Mouse (Mus musculus) frontal cortex, postnatal 14 days (tissue): ENCODE results near the gene Gpr149.

Experiments used
- DNase-seq, 2 experiments: peaks; one replicate each; pipeline ENCODE4 v3.0.0; 2022; ENCODE audit warnings: low spot score in 2 of 2

The Gpr149 gene

GRCm38 (mm10) chr3:62604973-62605372 lies at the start of gene Gpr149:
TSS of gene Gpr149 (minus strand) at chr3:62605140.
- DNase-seq = no peak

GRCm38 (mm10) chr3:62650551-62650950 lies 45.6 kb upstream of the Gpr149 start:
- no peak for DNase-seq

DNA sequence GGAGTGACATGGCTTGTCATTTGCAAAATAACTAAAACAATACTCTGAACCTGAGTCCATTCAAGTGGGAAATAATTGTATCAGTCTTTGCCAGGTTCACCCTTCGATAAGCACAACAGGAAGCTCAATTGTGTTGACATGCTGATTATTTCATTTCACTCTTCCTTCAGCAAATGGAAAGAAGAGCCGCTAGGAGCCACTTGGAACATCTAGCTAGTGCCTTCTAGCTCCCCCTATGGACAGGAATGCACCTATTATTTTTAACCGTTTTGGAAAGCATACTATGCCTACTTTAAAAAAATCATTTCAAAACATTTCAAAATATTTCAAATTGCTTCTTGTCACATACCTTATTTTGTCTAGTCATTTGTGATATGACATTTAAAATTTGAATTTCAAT lies 5.9 kb upstream of the Gpr149 start:
- no peak for DNase-seq

GRCm38 (mm10) chr3:62605931-62606330 lies 991 bp upstream of the Gpr149 start:
- DNase-seq = no peak

GRCm38 (mm10) chr3:62604047-62604391 lies 921 bp downstream of the Gpr149 start:
- no peak for DNase-seq

DNA sequence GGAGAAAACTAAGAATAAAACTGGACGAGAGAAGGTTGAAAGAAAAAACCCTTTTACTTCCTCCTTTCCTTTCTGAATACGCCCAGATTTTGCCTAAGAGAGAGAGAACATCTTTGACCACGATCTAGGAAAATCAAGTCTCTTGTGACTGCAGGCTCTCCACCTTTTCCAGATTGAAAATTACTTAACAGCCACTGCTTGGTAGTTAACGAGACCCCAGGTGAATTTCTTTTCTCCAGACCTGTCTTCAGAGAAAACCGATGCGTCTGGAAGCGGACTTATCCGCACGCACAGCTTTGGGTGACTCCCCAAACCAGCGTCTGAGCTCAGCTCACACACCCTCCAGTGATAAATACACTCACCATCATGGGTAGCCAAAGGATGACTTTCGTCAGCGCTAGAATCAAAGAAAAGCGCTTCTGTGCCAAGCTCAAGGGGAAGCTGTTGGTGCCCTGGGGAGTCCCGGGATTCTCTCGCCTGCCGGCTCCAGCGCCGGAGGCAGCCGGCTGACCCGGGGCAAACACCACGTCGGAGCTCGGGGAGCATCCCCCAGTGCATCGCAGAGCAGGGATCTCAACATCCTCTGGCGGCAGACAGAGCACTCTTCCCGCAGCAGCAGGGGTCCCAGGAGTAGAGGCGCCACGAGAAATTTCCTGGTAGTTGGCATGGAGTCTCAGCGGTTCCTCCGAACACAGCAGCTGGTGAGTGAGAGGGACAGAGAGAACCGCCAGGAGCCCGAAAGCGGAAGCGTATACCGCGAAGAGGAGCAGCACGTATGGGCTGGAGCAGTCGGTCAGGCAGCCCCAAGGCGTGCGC lies 1.5 kb downstream of the Gpr149 start:
- peak in 1 of 2 experiments; percentile 9 for DNase-seq

- no peak for DNase-seq
Measured at GRCm38 (mm10) chr3:62602466-62602865, 2.5 kb downstream of the Gpr149 start.

GRCm38 (mm10) chr3:62594842-62595241 lies 10.1 kb downstream of the Gpr149 start:
- DNase-seq = no peak

DNA sequence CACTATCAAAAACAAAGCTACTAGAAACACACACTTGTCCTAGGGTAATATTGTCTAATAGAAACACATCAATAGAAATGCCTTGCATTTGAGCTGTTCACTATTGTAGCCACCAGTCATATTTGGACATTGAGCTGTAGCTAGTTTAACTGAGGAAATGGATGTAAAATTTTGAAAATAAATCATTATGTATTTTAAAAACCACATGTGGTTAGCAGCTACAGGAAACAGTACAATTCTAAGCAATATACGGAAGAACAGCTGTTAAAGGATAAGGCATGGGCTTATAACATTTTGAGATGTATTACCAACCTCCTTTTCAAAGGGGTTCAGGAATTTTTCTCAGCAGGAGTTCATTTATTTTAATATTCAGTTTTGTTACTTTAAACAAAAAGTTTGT lies 19.9 kb downstream of the Gpr149 start:
- no peak for DNase-seq

- DNase-seq = no peak
Measured at GRCm38 (mm10) chr3:62527593-62527992, 77.3 kb downstream of the Gpr149 start.

GRCm38 (mm10) chr3:62527160-62527559 lies 77.8 kb downstream of the Gpr149 start:
- DNase-seq = no peak

GRCm38 (mm10) chr3:62507206-62507647 lies 97.7 kb downstream of the Gpr149 start:
- DNase-seq = no peak

DNA sequence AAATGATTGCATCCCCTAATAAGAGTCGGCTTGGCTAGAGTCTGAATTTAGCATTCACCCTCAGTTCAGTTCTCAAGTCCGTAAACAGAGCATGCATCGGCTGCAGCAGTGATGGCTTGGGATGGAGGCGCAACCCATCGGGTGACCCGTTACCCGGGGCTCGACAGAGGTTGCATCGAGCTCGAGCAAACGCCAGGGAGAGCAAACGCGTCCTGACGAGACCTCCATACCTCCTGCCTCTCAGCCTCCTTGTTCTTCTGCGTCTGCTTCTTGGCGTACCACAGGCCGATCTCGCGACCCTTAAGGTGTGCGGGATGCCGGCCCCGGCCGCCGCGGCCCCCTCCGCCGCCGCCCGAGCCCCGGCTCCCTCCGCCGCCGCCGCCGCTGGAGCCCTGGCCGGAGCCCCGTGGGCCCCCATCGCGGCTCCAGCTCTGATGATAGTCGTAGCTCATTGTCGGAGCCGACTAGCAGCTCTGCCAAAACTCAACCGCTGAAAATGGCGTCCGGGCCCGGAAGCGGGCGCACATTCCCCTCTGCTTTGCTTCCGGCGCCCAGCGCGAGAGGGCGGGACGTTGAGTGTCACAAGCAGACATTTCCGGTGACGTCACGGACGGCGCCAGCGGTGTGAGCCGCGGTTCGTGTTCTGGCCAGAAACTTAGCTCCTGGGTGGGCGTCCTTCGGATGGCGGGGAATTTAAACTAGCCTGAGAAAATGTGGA lies 98.3 kb downstream of the Gpr149 start, which contains the start of gene Dhx36:
Gene Dhx36, minus strand, starts transcription at position 517 of the 718 bp plus-strand sequence.
- peak; percentile 96 to 98 for DNase-seq

DNA sequence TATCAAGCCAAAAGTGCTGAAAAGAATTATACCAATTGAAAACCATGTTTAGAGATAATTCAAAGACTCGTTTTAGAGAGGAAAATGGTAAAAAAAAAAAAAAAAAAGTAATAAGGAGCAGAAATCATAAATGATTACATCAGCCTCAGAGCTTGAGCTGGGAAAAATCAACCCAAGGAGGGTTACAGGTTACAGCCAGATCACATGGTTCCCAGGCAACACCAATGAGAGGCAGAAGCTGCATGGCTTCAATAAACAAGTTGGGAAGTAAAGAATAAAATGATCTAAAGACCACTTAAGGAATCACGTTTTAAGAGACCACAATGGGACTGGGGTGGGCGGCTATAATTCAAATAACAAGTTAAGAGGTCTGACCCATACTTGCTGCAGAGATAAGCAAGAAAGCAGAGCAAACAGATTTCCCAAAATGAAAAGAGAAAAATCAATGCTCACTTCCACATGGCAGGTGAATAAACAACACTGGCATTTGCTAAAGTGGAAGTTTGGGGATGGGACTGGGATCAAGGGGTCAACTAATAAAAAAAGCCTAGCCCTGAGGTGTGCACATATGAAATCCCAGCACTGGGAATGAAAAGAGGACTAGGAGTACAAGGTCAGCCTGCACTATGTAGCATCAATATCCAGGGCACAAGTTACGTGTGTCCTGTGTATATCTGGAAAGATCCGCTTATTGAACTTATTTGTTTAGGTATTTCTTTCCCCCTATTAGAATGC lies 99.6 kb downstream of the Gpr149 start:
- no peak for DNase-seq

- DNase-seq = no peak
Measured at GRCm38 (mm10) chr3:62499327-62499726, 105.6 kb downstream of the Gpr149 start.

DNA sequence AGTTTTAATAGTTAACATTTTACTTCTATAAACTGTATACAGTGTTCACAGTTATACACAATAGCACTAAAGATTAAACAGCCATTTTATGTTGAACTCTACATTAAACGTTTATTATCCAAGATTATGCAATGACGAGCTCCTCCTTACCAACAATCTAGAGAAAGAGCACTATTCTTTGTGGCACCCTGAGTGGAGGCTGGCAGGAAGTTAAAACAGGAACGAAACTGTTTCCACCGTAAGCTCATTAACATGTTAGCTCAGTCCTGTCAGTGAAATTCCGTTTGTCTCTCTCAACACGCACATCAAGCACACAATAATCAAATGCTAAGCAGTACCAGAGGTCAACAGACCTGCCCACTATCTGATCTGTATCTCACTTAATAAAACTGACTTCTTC lies 112.4 kb downstream of the Gpr149 start:
- no peak for DNase-seq

GRCm38 (mm10) chr3:62484340-62484739 lies 120.6 kb downstream of the Gpr149 start:
- no peak for DNase-seq
